Mouse (Mus musculus): Measurements from ENCODE around the gene Sdccag8. TPM values are rescaled to one million over a fixed set of nuclear protein-coding genes. Genes with fewer than 3 reads are reported as not detected.

Gene Sdccag8
- total RNA-seq, 2 experiments from 2014 or later = 20.0 to 20.7 TPM

GRCm38 (mm10) chr1:177018750-177019149 is 204.3 kb downstream of the Sdccag8 start:
- DNase-seq (ENCODE audit: low spot score in 2 of 2) = no peak
- no peak for TF ChIP-seq CTCF (conservative IDR thresholded peaks at IDR 0.05)
- peak overlapping the region; percentile 19; the same call in 1 of the 2 replicates for H3K27ac ChIP-seq
- no peak overlapping the region for H3K4me3 ChIP-seq

- no peak for TF ChIP-seq CTCF (conservative IDR thresholded peaks at IDR 0.05)
- DNase-seq (ENCODE audit: low spot score in 2 of 2) = no peak
- H3K4me3 ChIP-seq = no peak overlapping the region
- no peak overlapping the region for H3K27ac ChIP-seq
Measured at GRCm38 (mm10) chr1:177019668-177020067, 205.2 kb downstream of the Sdccag8 start.

- peak overlapping the region; percentile 61 for H3K27ac ChIP-seq
- H3K4me3 ChIP-seq = no peak overlapping the region
- DNase-seq (ENCODE audit: low spot score in 2 of 2) = no peak
- TF ChIP-seq CTCF (conservative IDR thresholded peaks at IDR 0.05) = peak; percentile 37
Measured at GRCm38 (mm10) chr1:177022751-177023150, 208.3 kb downstream of the Sdccag8 start.

- Histone ChIP-seq H3K27ac (peak overlapping the region; percentile 86), H3K4me3 (no peak overlapping the region)
- no peak for DNase-seq (ENCODE audit: low spot score in 2 of 2)
- TF ChIP-seq CTCF (conservative IDR thresholded peaks at IDR 0.05) = 0 out of 2 replicates have a peak, but pooled peaks have one; percentile 7
Measured at GRCm38 (mm10) chr1:177027706-177028105, 213.2 kb downstream of the Sdccag8 start.

GRCm38 (mm10) chr1:177029032-177029431 is 214.6 kb downstream of the Sdccag8 start:
- Histone ChIP-seq H3K4me3 (no peak overlapping the region), H3K27ac (peak overlapping the region; percentile 86)
- no peak for DNase-seq (ENCODE audit: low spot score in 2 of 2)
- TF ChIP-seq CTCF (conservative IDR thresholded peaks at IDR 0.05) = no peak

- DNase-seq (ENCODE audit: low spot score in 2 of 2) = no peak
- TF ChIP-seq CTCF (conservative IDR thresholded peaks at IDR 0.05) = no peak
- H3K27ac ChIP-seq = peak overlapping the region; percentile 15; the same call in 1 of the 2 replicates
- H3K4me3 ChIP-seq = no peak overlapping the region
Measured at GRCm38 (mm10) chr1:177030669-177031068, 216.2 kb downstream of the Sdccag8 start.

- no peak for TF ChIP-seq CTCF (conservative IDR thresholded peaks at IDR 0.05)
- DNase-seq (ENCODE audit: low spot score in 2 of 2) = no peak
- Histone ChIP-seq H3K27ac (peak overlapping the region; percentile 15; the same call in 1 of the 2 replicates), H3K4me3 (no peak overlapping the region)
Measured at GRCm38 (mm10) chr1:177031196-177031595, 216.7 kb downstream of the Sdccag8 start.

- no peak for TF ChIP-seq CTCF (conservative IDR thresholded peaks at IDR 0.05)
- H3K4me3 ChIP-seq = no peak overlapping the region
- DNase-seq (ENCODE audit: low spot score in 2 of 2) = no peak
- 0 out of 2 replicates have a peak overlapping the region, but pooled peaks have one; percentile 16 for H3K27ac ChIP-seq
Measured at GRCm38 (mm10) chr1:177032233-177032632, 217.8 kb downstream of the Sdccag8 start.

GRCm38 (mm10) chr1:177035460-177035859 is 221.0 kb downstream of the Sdccag8 start:
- TF ChIP-seq CTCF (conservative IDR thresholded peaks at IDR 0.05) = no peak
- H3K27ac ChIP-seq = peak overlapping the region; percentile 12
- no peak overlapping the region for H3K4me3 ChIP-seq
- DNase-seq (ENCODE audit: low spot score in 2 of 2) = no peak

- Histone ChIP-seq H3K27ac (peak overlapping the region; percentile 82), H3K4me3 (no peak overlapping the region)
- peak; percentile 55 for TF ChIP-seq CTCF (conservative IDR thresholded peaks at IDR 0.05)
- no peak for DNase-seq (ENCODE audit: low spot score in 2 of 2)
Measured at GRCm38 (mm10) chr1:177038383-177038782, 223.9 kb downstream of the Sdccag8 start.

- peak overlapping the region; percentile 82 for H3K27ac ChIP-seq
- no peak overlapping the region for H3K4me3 ChIP-seq
- peak; percentile 52 to 60 for DNase-seq (ENCODE audit: low spot score in 2 of 2)
- TF ChIP-seq CTCF (conservative IDR thresholded peaks at IDR 0.05) = no peak
Measured at GRCm38 (mm10) chr1:177039093-177039674, 224.7 kb downstream of the Sdccag8 start.

GRCm38 (mm10) chr1:177040058-177040457 is 225.6 kb downstream of the Sdccag8 start:
- DNase-seq (ENCODE audit: low spot score in 2 of 2) = no peak
- no peak for TF ChIP-seq CTCF (conservative IDR thresholded peaks at IDR 0.05)
- Histone ChIP-seq H3K4me3 (no peak overlapping the region), H3K27ac (peak overlapping the region; percentile 82)

- TF ChIP-seq CTCF (conservative IDR thresholded peaks at IDR 0.05) = no peak
- no peak for DNase-seq (ENCODE audit: low spot score in 2 of 2)
- Histone ChIP-seq H3K27ac (peak overlapping the region; percentile 20; the same call in 1 of the 2 replicates), H3K4me3 (no peak overlapping the region)
Measured at GRCm38 (mm10) chr1:177045885-177046284, 231.4 kb downstream of the Sdccag8 start.

- TF ChIP-seq CTCF (conservative IDR thresholded peaks at IDR 0.05) = no peak
- H3K27ac ChIP-seq = peak overlapping the region; percentile 20; the same call in 1 of the 2 replicates
Measured at GRCm38 (mm10) chr1:177046963-177047362, 232.5 kb downstream of the Sdccag8 start.

More at GRCm38 (mm10) chr1:177046963-177047362, 232.5 kb downstream of the Sdccag8 start:
- no peak overlapping the region for H3K4me3 ChIP-seq
- DNase-seq (ENCODE audit: low spot score in 2 of 2) = no peak

Measured in layer of hippocampus, adult 2 months (tissue).